Mouse (Mus musculus) cerebellum, adult 11 months (tissue): ENCODE results near the gene Nwd1.

ENCODE experiments used
- DNase-seq: peaks from one replicate; pipeline ENCODE4 v3.0.0; 2022

Gene Nwd1

GRCm38 (mm10) chr8:72712569-72712968 is 66.1 kb downstream of the Nwd1 start:
- DNase-seq = no peak

- DNase-seq = no peak
Measured at GRCm38 (mm10) chr8:72716594-72716993, 70.1 kb downstream of the Nwd1 start.

GRCm38 (mm10) chr8:72720541-72720940 is 74.0 kb downstream of the Nwd1 start:
- no peak for DNase-seq

- peak; percentile 91 for DNase-seq
Measured at GRCm38 (mm10) chr8:72722769-72723650, 76.5 kb downstream of the Nwd1 start, which contains the start of gene Sin3b. Gene Sin3b (plus strand): TSS chr8:72723285.

- no peak for DNase-seq
Measured at GRCm38 (mm10) chr8:72723651-72724001, 77.1 kb downstream of the Nwd1 start.

GRCm38 (mm10) chr8:72728636-72729035 is 82.1 kb downstream of the Nwd1 start:
- DNase-seq = no peak

GRCm38 (mm10) chr8:72735001-72735400 is 88.5 kb downstream of the Nwd1 start:
- no peak for DNase-seq

GRCm38 (mm10) chr8:72736868-72737267 is 90.4 kb downstream of the Nwd1 start:
- DNase-seq = no peak

- DNase-seq = peak; percentile 29
Measured at GRCm38 (mm10) chr8:72746061-72746460, 99.5 kb downstream of the Nwd1 start.

GRCm38 (mm10) chr8:72749846-72750245 is 103.3 kb downstream of the Nwd1 start:
- no peak for DNase-seq

- no peak for DNase-seq
Measured at GRCm38 (mm10) chr8:72750266-72750665, 103.8 kb downstream of the Nwd1 start.

- DNase-seq = no peak
Measured at GRCm38 (mm10) chr8:72751126-72751525, 104.6 kb downstream of the Nwd1 start.

- DNase-seq = no peak
Measured at GRCm38 (mm10) chr8:72752289-72752688, 105.8 kb downstream of the Nwd1 start.

GRCm38 (mm10) chr8:72753165-72753564 is 106.7 kb downstream of the Nwd1 start:
- no peak for DNase-seq

- no peak for DNase-seq
Measured at GRCm38 (mm10) chr8:72753781-72754180, 107.3 kb downstream of the Nwd1 start.

- no peak for DNase-seq
Measured at GRCm38 (mm10) chr8:72756031-72756430, 109.5 kb downstream of the Nwd1 start.

GRCm38 (mm10) chr8:72756771-72757390 is 110.4 kb downstream of the Nwd1 start:
- no peak for DNase-seq

- no peak for DNase-seq
Measured at GRCm38 (mm10) chr8:72757426-72758195, 111.1 kb downstream of the Nwd1 start.

GRCm38 (mm10) chr8:72758310-72758709 is 111.8 kb downstream of the Nwd1 start:
- no peak for DNase-seq

GRCm38 (mm10) chr8:72760216-72760615 is 113.7 kb downstream of the Nwd1 start:
- no peak for DNase-seq

GRCm38 (mm10) chr8:72761322-72762051 is 115.0 kb downstream of the Nwd1 start, which contains the start of gene F2rl3:
Gene F2rl3 (plus strand): TSS chr8:72761880.
- DNase-seq = no peak

GRCm38 (mm10) chr8:72762306-72762705 is 115.8 kb downstream of the Nwd1 start:
- no peak for DNase-seq

GRCm38 (mm10) chr8:72765696-72766095 is 119.2 kb downstream of the Nwd1 start:
- DNase-seq = no peak
